Mouse (Mus musculus) lung, embryonic 14.5 days (tissue): ENCODE data around the gene Stag2. TPM values are rescaled to one million over a fixed set of nuclear protein-coding genes. Genes with fewer than 3 reads are reported as not detected.

Experiments used
- ATAC-seq: fragments of 200-750 bp; cut with Nextera tagmentation; 2 replicates; pipeline ENCODE4 v1.8.0; 2017; ENCODE audit warnings: mild to moderate bottlenecking, moderate TSS enrichment, moderate library complexity; ENCODE audit not compliant: insufficient read depth
- DNase-seq: peaks from one replicate; pipeline ENCODE4 v3.0.0-alpha.2; 2015
- H3K27ac ChIP-seq: fragments of 300-500 bp; sonication (generic); 2 replicates; pipeline ENCODE4 v1.5.1; 2014; ENCODE audit warnings: low read depth, mild to moderate bottlenecking, moderate library complexity
- H3K27me3 ChIP-seq: fragments of 300-500 bp; sonication (generic); 2 replicates; pipeline ENCODE4 v1.6.1; 2014; ENCODE audit warnings: low read length, control low read depth; ENCODE audit not compliant: insufficient read depth
- H3K36me3 ChIP-seq: fragments of 300-500 bp; sonication (generic); 2 replicates; pipeline ENCODE4 v1.6.1; 2014; ENCODE audit warnings: control low read depth; ENCODE audit not compliant: insufficient read depth
- H3K4me1 ChIP-seq: fragments of 300-500 bp; sonication (generic); 2 replicates; pipeline ENCODE4 v1.6.1; 2014; ENCODE audit warnings: antibody characterized with exemption, control low read depth; ENCODE audit not compliant: insufficient read depth
- H3K4me2 ChIP-seq: fragments of 300-500 bp; sonication (generic); 2 replicates; pipeline ENCODE4 v1.6.1; 2014; ENCODE audit warnings: mild to moderate bottlenecking
- H3K4me3 ChIP-seq: fragments of 300-500 bp; sonication (generic); 2 replicates; pipeline ENCODE4 v1.5.1; 2014; ENCODE audit warnings: low read depth, low read length
- H3K9ac ChIP-seq: fragments of 300-500 bp; sonication (generic); 2 replicates; pipeline ENCODE4 v1.6.1; 2014
- H3K9me3 ChIP-seq: fragments of 300-500 bp; sonication (generic); 2 replicates; pipeline ENCODE4 v1.6.1; 2016; ENCODE audit warnings: low read depth, low read length, control low read depth
- CTCF ChIP-seq: IDR thresholded peaks from 2 replicates; pipeline ENCODE4 v1.5.1; 2016; ENCODE audit warnings: antibody characterized with exemption, low read depth
- WGBS: fragments of 180-500 bp; shearing (Covaris S2); extraction: QIAGEN DNeasy Blood & Tissue Kit; methylation state at CpG from one replicate; pipeline ENCODE4 v1.1.7; 2014; 5-methylcytosine and 5-hydroxymethylcytosine counted together
- polyA plus RNA-seq: library from polyadenylated mRNA; unstranded; fragments of >200 nt; fragmentation: Nextera tagmentation; extraction: Ambion mirVana; gene quantifications from 2 replicates; pipeline ENCODE4 v1.2.1, GENCODE M21; 2014

Stag2 gene
- polyA plus RNA-seq, 1 experiment from 2014 or later = 64.3 TPM

DNA sequence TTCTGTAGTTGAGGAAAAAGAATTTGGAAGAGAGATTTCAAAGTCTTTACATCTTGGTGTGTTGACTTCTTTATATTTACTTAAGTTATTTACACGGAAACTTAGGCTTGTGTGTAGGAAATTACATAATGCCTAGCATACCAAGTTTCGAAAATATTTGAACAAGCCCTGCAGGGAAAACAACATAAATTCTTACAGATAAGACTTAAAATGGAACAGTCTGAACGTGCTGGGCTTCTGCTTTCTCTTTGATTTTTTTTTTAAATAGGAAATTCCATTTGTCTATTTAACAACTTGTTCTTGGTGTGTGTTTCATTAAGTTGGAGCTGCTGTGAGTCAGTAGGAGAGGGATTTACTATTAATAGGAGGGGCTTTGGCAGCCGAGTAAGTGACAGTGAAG lies 3.9 kb downstream of the Stag2 start:
- H3K4me3 ChIP-seq = peak overlapping the region; percentile 51
- H3K27ac ChIP-seq = no peak overlapping the region
- no peaks in the 10 kb centered on the region for H3K27me3 ChIP-seq
- peak; percentile 10 for DNase-seq
- H3K4me2 ChIP-seq = peak overlapping the region; percentile 62
- no peak for TF ChIP-seq CTCF
- H3K9me3 ChIP-seq = no peaks in the 10 kb centered on the region
- 20% methylated on average over 4 of the region's 4 CpGs for WGBS
- no peaks in the 10 kb centered on the region for H3K4me1 ChIP-seq
- H3K9ac ChIP-seq = peak overlapping the region; percentile 30
- ATAC-seq = no peak
- H3K36me3 ChIP-seq = no peaks in the 10 kb centered on the region

- no peak for ATAC-seq
- Histone ChIP-seq H3K9me3 (no peaks in the 10 kb centered on the region), H3K4me1 (no peaks in the 10 kb centered on the region), H3K27ac (no peak overlapping the region), H3K27me3 (no peaks in the 10 kb centered on the region), H3K9ac (no peak overlapping the region), H3K36me3 (no peaks in the 10 kb centered on the region), H3K4me2 (no peak overlapping the region), H3K4me3 (no peak overlapping the region)
- WGBS = 76% methylated on average over 1 of the region's 1 CpGs
- DNase-seq = no peak
- no peak for TF ChIP-seq CTCF
Measured at GRCm38 (mm10) chrX:42165455-42165854, 16.3 kb downstream of the Stag2 start.

DNA sequence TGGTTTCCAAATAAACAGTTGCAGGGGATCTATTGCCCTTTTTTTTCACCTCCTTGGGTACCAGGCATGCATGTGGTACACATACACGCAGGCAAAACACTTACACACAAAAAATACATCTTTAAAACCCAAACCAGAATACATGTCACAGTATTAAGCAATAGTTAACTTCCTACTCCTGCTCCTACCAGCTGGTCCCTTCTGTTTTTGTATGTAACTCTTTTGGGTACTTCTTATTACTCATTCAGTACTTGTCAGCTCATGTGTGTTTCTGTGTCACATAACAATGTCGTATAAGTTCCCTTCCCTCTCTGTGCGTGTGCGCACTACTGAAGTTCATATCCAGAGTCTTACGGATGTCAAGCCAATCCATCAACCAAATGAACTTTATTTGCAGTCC lies 21.7 kb downstream of the Stag2 start:
- Histone ChIP-seq H3K36me3 (no peaks in the 10 kb centered on the region), H3K9me3 (no peaks in the 10 kb centered on the region), H3K9ac (no peak overlapping the region), H3K4me3 (no peak overlapping the region), H3K27me3 (no peaks in the 10 kb centered on the region), H3K4me1 (no peaks in the 10 kb centered on the region), H3K27ac (no peak overlapping the region), H3K4me2 (no peak overlapping the region)
- WGBS = 81% methylated on average over 5 of the region's 5 CpGs
- DNase-seq (no peak), ATAC-seq (no peak)
- no peak for TF ChIP-seq CTCF

DNA sequence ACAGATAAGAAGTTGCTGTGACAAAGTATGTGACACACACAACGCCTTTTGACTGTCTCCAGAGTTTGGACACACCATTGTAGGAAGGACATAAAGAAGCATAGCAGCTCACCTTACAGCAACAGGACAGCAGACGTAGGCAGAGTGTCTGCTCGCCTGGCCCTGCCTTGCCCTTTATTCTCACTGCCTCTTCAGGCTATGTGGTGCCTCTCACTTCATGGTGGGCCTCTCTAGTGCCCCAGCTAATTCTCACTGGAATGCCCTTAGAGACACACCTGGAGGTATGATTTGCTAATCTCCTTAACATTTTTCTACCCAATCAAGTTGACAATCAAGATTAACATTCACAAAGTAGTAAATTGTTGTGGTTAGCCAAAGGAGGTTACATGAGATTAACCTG lies 38.5 kb downstream of the Stag2 start:
- TF ChIP-seq CTCF = no peak
- ATAC-seq (no peak), DNase-seq (no peak)
- no peaks in the 10 kb centered on the region for H3K9me3 ChIP-seq
- no peaks in the 10 kb centered on the region for H3K36me3 ChIP-seq
- H3K4me3 ChIP-seq = no peak overlapping the region
- 72% methylated on average over 3 of the region's 3 CpGs for WGBS
- no peaks in the 10 kb centered on the region for H3K27me3 ChIP-seq
- no peak overlapping the region for H3K4me2 ChIP-seq
- H3K4me1 ChIP-seq = no peaks in the 10 kb centered on the region
- H3K27ac ChIP-seq = no peak overlapping the region
- H3K9ac ChIP-seq = no peak overlapping the region

DNA sequence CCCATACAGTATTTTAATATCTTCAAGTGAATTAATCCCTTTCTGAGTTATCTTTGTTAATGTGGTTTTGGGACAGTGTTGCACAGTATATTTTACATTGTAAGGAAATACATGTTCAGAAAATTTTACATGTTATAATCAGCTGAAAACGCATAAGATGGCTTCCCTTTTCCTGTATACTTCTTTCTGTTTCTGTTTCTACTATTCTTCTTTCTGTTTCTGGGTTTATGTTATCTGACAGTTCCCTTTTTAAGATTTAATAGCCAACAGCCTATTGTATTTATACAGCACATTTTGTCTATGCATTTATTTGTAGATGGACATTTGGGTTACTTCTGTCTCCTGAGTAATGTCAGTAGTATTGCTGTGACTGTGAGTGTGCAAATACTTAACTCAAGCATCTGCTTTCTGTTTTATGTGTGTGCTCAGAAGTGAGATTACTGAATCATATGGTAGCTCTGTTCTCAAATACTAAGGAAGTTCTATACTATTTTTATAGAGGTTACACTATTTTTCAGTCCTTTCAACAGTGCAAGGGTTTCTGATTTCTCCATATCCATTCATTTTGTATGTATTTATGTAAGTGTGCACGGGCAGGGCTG lies 39.8 kb downstream of the Stag2 start:
- Histone ChIP-seq H3K27me3 (no peaks in the 10 kb centered on the region), H3K4me1 (no peaks in the 10 kb centered on the region), H3K4me3 (no peak overlapping the region), H3K9me3 (no peaks in the 10 kb centered on the region), H3K4me2 (no peak overlapping the region), H3K36me3 (no peaks in the 10 kb centered on the region), H3K27ac (no peak overlapping the region), H3K9ac (no peak overlapping the region)
- WGBS = 73% methylated on average over 2 of the region's 2 CpGs
- ATAC-seq (no peak), DNase-seq (no peak)
- no peak for TF ChIP-seq CTCF

GRCm38 (mm10) chrX:42194608-42195007 lies 45.5 kb downstream of the Stag2 start:
- Histone ChIP-seq H3K36me3 (no peaks in the 10 kb centered on the region), H3K9me3 (no peaks in the 10 kb centered on the region), H3K4me1 (no peaks in the 10 kb centered on the region), H3K27ac (no peak overlapping the region), H3K4me3 (no peak overlapping the region), H3K4me2 (no peak overlapping the region), H3K9ac (no peak overlapping the region), H3K27me3 (no peaks in the 10 kb centered on the region)
- no peak for ATAC-seq
- no peak for DNase-seq
- WGBS = 75% methylated on average over 3 of the region's 3 CpGs
- TF ChIP-seq CTCF = no peak

GRCm38 (mm10) chrX:42202482-42202881 lies 53.4 kb downstream of the Stag2 start:
- no peak for TF ChIP-seq CTCF
- Histone ChIP-seq H3K36me3 (no peaks in the 10 kb centered on the region), H3K4me1 (no peaks in the 10 kb centered on the region), H3K4me2 (no peak overlapping the region), H3K4me3 (no peak overlapping the region), H3K9ac (no peak overlapping the region), H3K9me3 (no peaks in the 10 kb centered on the region), H3K27ac (no peak overlapping the region), H3K27me3 (no peaks in the 10 kb centered on the region)
- WGBS = 95% methylated on average over 4 of the region's 4 CpGs
- ATAC-seq (no peak), DNase-seq (no peak)

DNA sequence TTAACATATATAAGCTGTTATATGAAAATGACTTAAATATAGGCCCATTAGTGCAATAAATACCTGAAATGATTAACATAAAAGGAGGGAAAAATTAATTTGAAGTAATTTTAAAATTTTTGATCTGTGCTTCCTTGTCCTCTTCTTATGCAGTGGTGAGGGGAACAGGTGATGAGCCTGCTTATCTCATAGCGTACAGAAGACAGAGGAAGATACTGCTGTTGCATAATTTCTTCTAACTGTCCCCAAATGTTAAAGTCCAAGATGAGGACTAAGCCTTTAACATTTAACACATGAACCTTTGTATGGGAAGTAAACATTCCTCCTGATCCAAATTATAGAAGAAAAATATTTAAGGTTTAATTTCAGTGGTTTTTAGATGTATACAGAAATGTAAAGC lies 66.6 kb downstream of the Stag2 start:
- no peak for ATAC-seq
- TF ChIP-seq CTCF = no peak
- 81% methylated on average over 1 of the region's 1 CpGs for WGBS

More for the DNA sequence above, 66.6 kb downstream of the Stag2 start:
- Histone ChIP-seq H3K9ac (no peak overlapping the region), H3K27me3 (no peaks in the 10 kb centered on the region), H3K36me3 (0 out of 2 replicates have a peak, but pooled peaks cover 6% of the 10 kb centered on the region), H3K4me3 (no peak overlapping the region), H3K4me2 (no peak overlapping the region), H3K4me1 (no peaks in the 10 kb centered on the region), H3K27ac (no peak overlapping the region), H3K9me3 (no peaks in the 10 kb centered on the region)
- no peak for DNase-seq
